Mouse (Mus musculus): ENCODE data around the gene Bag6. TPM values are rescaled to one million over a fixed set of nuclear protein-coding genes. Genes with fewer than 3 reads are reported as not detected.

Gene Bag6
- total RNA-seq, 2 experiments from 2014 or later, result 217 to 220 TPM

GRCm38 (mm10) chr17:35147348-35147747 is 12.4 kb downstream of the Bag6 start:
- no peak for DNase-seq

GRCm38 (mm10) chr17:35147922-35148639 is 13.1 kb downstream of the Bag6 start:
- no peak for DNase-seq

GRCm38 (mm10) chr17:35152121-35152520 is 17.1 kb downstream of the Bag6 start:
- DNase-seq, result no peak

- DNase-seq, result no peak
Measured at GRCm38 (mm10) chr17:35153077-35153476, 18.1 kb downstream of the Bag6 start.

- no peak for DNase-seq
Measured at GRCm38 (mm10) chr17:35153931-35154330, 19.0 kb downstream of the Bag6 start.

- no peak for DNase-seq
Measured at GRCm38 (mm10) chr17:35154616-35155015, 19.6 kb downstream of the Bag6 start.

GRCm38 (mm10) chr17:35155451-35155850 is 20.5 kb downstream of the Bag6 start:
- DNase-seq, result no peak

GRCm38 (mm10) chr17:35156461-35157200 is 21.7 kb downstream of the Bag6 start:
- DNase-seq, result no peak

GRCm38 (mm10) chr17:35157254-35157653 is 22.3 kb downstream of the Bag6 start:
- DNase-seq, result no peak

- no peak for DNase-seq
Measured at GRCm38 (mm10) chr17:35157661-35158175, 22.7 kb downstream of the Bag6 start.

- no peak for DNase-seq
Measured at GRCm38 (mm10) chr17:35158850-35159593, 24.0 kb downstream of the Bag6 start.

GRCm38 (mm10) chr17:35159638-35160037 is 24.7 kb downstream of the Bag6 start:
- no peak for DNase-seq

GRCm38 (mm10) chr17:35161421-35161820 is 26.4 kb downstream of the Bag6 start:
- no peak for DNase-seq

- no peak for DNase-seq
Measured at GRCm38 (mm10) chr17:35162121-35162520, 27.1 kb downstream of the Bag6 start.

- DNase-seq, result no peak
Measured at GRCm38 (mm10) chr17:35162730-35163129, 27.8 kb downstream of the Bag6 start.

GRCm38 (mm10) chr17:35163326-35164081 is 28.5 kb downstream of the Bag6 start:
- DNase-seq, result no peak

- DNase-seq, result no peak
Measured at GRCm38 (mm10) chr17:35164218-35164567, 29.2 kb downstream of the Bag6 start.

- DNase-seq, result peak; percentile 96
Measured at GRCm38 (mm10) chr17:35164568-35165450, 29.8 kb downstream of the Bag6 start, which contains the start of gene Prrc2a. Gene Prrc2a, minus strand, starts transcription at chr17:35164897.

- no peak for DNase-seq
Measured at GRCm38 (mm10) chr17:35165451-35166155, 30.6 kb downstream of the Bag6 start.

GRCm38 (mm10) chr17:35166352-35167035 is 31.5 kb downstream of the Bag6 start:
- no peak for DNase-seq
